Mouse (Mus musculus): ENCODE results near the gene Cd79b. TPM values are rescaled to one million over a fixed set of nuclear protein-coding genes. Genes with fewer than 3 reads are reported as not detected.

Cd79b gene
- total and polyA plus RNA-seq, 3 experiments, result 527 to 741 (median 689) TPM

GRCm38 (mm10) chr11:106306065-106306385 lies 8.5 kb downstream of the Cd79b start:
- H3K27me3 ChIP-seq (replicated peaks), result no peaks in the 10 kb centered on the region
- H3K79me2 ChIP-seq (replicated peaks; ENCODE audit: control insufficient read depth, extremely low read depth, insufficient read depth, poor library complexity, severe bottlenecking), result peaks cover 4% of the 10 kb centered on the region; the same call in 1 of the 2 replicates
- dilution Hi-C loops (cut with MboI; ENCODE audit: extremely low pct_ligation_motif_present, extremely low pct_unique_long_range_greater_than_20kb, low sequenced_read_pairs), result no loop called here
- TF ChIP-seq MAFK (IDR thresholded peaks at IDR 0.05; ENCODE audit: insufficient replicate concordance, low read length), result peak; percentile 97
- peak; percentile 22; the same call in 1 of the 2 replicates for TF ChIP-seq NELFE (IDR thresholded peaks at IDR 0.05; ENCODE audit: low read depth, low read length)
- TF ChIP-seq BHLHE40 (IDR thresholded peaks at IDR 0.05; ENCODE audit: low read depth, low read length), result no peak
- 0 out of 2 replicates have a peak, but pooled peaks have one; percentile 6 for TF ChIP-seq MAZ (IDR thresholded peaks at IDR 0.05; ENCODE audit: low read depth, low read length)
- H3K4me3 ChIP-seq (replicated peaks in 1 of 3; ENCODE audit: low read depth in 2 of 3, low read length in 2 of 3, poor library complexity in 1 of 3), result peak overlapping the region in 1 of 3 experiments; percentile 9
- H3K4me2 ChIP-seq (ENCODE audit: insufficient read depth, low read depth, poor library complexity, severe bottlenecking), result peak overlapping the region; percentile 85
- no peak for DNase-seq (ENCODE audit: extremely low read depth)
- peak overlapping the region; percentile 92 for H3K27ac ChIP-seq (ENCODE audit: insufficient read depth, low read depth)
- peak overlapping the region; percentile 16 for H3K9ac ChIP-seq (ENCODE audit: insufficient read depth, low read depth)
- H3K9me3 ChIP-seq (replicated peaks; ENCODE audit: low read length), result no peaks in the 10 kb centered on the region
- in situ Hi-C loops (cut with MboI; ENCODE audit: low pct_ligation_motif_present, low pct_unique_long_range_greater_than_20kb, low sequenced_read_pairs), result loop anchor here (25.0 kb wide), 1 partner anchor 456 kb away; the partner anchor contains the start of genes Milr1 and Pecam1
- peaks cover 9 to 10% of the 10 kb centered on the region in 2 experiments for H3K36me3 ChIP-seq (replicated peaks in 1 of 2; ENCODE audit: control insufficient read depth in 1 of 2, insufficient read depth in 1 of 2, low read length in 1 of 2)
- H3K4me1 ChIP-seq (ENCODE audit: control insufficient read depth in 1 of 2, insufficient read depth in 2 of 2), result peaks cover 44 to 69% of the 10 kb centered on the region in 2 experiments

DNA sequence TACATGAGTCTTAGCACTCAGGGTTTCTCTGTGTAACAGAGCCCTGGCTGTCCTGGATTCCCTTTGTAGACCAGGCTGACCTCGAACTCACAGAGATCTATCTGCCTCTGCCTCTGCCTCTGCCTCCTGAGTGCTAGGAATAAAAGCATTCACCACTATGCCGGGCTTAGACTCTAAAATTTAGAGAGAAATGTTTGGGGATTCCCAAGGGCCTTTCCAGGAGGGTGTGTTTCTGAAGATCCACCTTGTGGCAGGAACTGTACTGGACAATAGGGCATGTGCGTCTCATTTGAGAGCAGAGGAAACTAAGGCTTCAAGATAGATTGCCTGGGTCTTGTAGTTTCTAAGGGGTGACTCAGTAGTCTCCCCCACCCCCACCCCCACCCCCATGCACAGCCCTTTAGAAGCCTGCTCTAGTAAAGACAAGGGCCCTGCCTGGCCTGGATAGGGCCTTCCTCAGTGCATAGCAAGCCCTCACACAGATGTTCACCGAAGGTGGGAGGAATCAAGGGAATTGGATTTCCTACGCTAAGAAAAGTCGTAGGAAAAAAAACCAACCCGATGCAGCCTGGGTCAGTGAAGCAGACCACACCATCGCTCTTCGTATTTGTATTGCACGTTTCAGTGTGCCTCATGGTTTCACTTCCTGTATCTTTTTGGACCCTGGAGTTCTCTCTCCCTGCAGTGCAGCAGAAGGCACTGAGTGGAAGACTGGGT lies 9.1 kb downstream of the Cd79b start:
- Histone ChIP-seq H3K27me3 (replicated peaks) (no peaks in the 10 kb centered on the region), H3K4me2 (ENCODE audit: insufficient read depth, low read depth, poor library complexity, severe bottlenecking) (peak overlapping the region; percentile 85)
- TF ChIP-seq NRF1 (IDR thresholded peaks at IDR 0.05; ENCODE audit: low read depth, low read length), result 0 out of 2 replicates have a peak, but pooled peaks have one; percentile 31
- TF ChIP-seq TCF12 (IDR thresholded peaks at IDR 0.05; ENCODE audit: low read depth, low read length), result peak; percentile 85
- no peak for TF ChIP-seq GABPA (IDR thresholded peaks at IDR 0.05; ENCODE audit: insufficient replicate concordance, low read depth, low read length)
- no peak; the same call in 1 of the 2 replicates for TF ChIP-seq UBTF (IDR thresholded peaks at IDR 0.05; ENCODE audit: low read depth, low read length)
- TF ChIP-seq POLR2A (IDR thresholded peaks at IDR 0.05; ENCODE audit: low read depth, low read length), result peak; percentile 23; the same call in 1 of the 2 replicates
- TF ChIP-seq CHD1 (IDR thresholded peaks at IDR 0.05; ENCODE audit: low read depth, low read length), result no peak
- no peak; the same call in none of the 2 replicates for TF ChIP-seq JUND (conservative IDR thresholded peaks at IDR 0.05; ENCODE audit: low read depth, low read length)
- peak; percentile 95 for TF ChIP-seq ETS1 (conservative IDR thresholded peaks at IDR 0.05; ENCODE audit: low read depth, low read length)
- peak; percentile 96 for TF ChIP-seq EP300 (IDR thresholded peaks at IDR 0.05; ENCODE audit: low read length)
- peak; percentile 87 for TF ChIP-seq MXI1 (IDR thresholded peaks at IDR 0.05; ENCODE audit: low read depth, low read length)
- peak; percentile 91 for TF ChIP-seq RCOR1 (conservative IDR thresholded peaks at IDR 0.05; ENCODE audit: low read depth, low read length)
- peak; percentile 81 for TF ChIP-seq CHD2 (IDR thresholded peaks at IDR 0.05; ENCODE audit: low read length)
- no peak for TF ChIP-seq PAX5 (IDR thresholded peaks at IDR 0.05; ENCODE audit: low read length)
- TF ChIP-seq ZKSCAN1 (IDR thresholded peaks at IDR 0.05; ENCODE audit: borderline replicate concordance, low read depth, low read length), result no peak
- no peak for TF ChIP-seq POLR2AphosphoS2 (IDR thresholded peaks at IDR 0.05; ENCODE audit: low read depth, low read length)
- TF ChIP-seq CTCF (conservative IDR thresholded peaks at IDR 0.05 in 1 of 2, IDR thresholded peaks at IDR 0.05 in 1 of 2; ENCODE audit: low read depth in 2 of 2, low read length in 2 of 2), result peak in 1 of 2 experiments; percentile 7; a peak in 1 of 4 replicates
- no peak; the same call in 1 of the 2 replicates for TF ChIP-seq TBP (conservative IDR thresholded peaks at IDR 0.05; ENCODE audit: low read depth, low read length)
- TF ChIP-seq MAX (IDR thresholded peaks at IDR 0.05; ENCODE audit: low read length), result peak; percentile 87
- peak; percentile 81 for TF ChIP-seq MEF2A (IDR thresholded peaks at IDR 0.05; ENCODE audit: borderline replicate concordance, low read depth, low read length)
- peak; percentile 5 for TF ChIP-seq SMC3 (IDR thresholded peaks at IDR 0.05; ENCODE audit: low read depth, low read length)
- TF ChIP-seq RAD21 (IDR thresholded peaks at IDR 0.05; ENCODE audit: low read depth, low read length), result no peak; the same call in none of the 2 replicates
- TF ChIP-seq HCFC1 (IDR thresholded peaks at IDR 0.05; ENCODE audit: low read depth, low read length), result no peak; the same call in none of the 2 replicates
- peak; percentile 86 for TF ChIP-seq ZNF384 (IDR thresholded peaks at IDR 0.05; ENCODE audit: low read depth, low read length)
- no peak for TF ChIP-seq ZC3H11A (IDR thresholded peaks at IDR 0.05; ENCODE audit: low read depth, low read length)
- 0 out of 2 replicates have a peak, but pooled peaks have one; percentile 43 for TF ChIP-seq KAT2A (IDR thresholded peaks at IDR 0.05; ENCODE audit: insufficient replicate concordance, low read length)
- no peak for TF ChIP-seq E2F4 (IDR thresholded peaks at IDR 0.05; ENCODE audit: insufficient replicate concordance, low read depth, low read length)
- peak; percentile 78 for TF ChIP-seq ELF1 (IDR thresholded peaks at IDR 0.05; ENCODE audit: low read depth, low read length)

More for the DNA sequence above, 9.1 kb downstream of the Cd79b start:
- Histone ChIP-seq H3K27ac (ENCODE audit: insufficient read depth, low read depth) (peak overlapping the region; percentile 92), H3K9ac (ENCODE audit: insufficient read depth, low read depth) (peak overlapping the region; percentile 18; the same call in 1 of the 2 replicates), H3K4me3 (replicated peaks in 1 of 3; ENCODE audit: low read depth in 2 of 3, low read length in 2 of 3, poor library complexity in 1 of 3) (peak overlapping the region in 2 of 3 experiments; percentile 5 to 40), H3K4me1 (ENCODE audit: control insufficient read depth in 1 of 2, insufficient read depth in 2 of 2) (peaks cover 40 to 64% of the 10 kb centered on the region in 2 experiments), H3K36me3 (replicated peaks in 1 of 2; ENCODE audit: control insufficient read depth in 1 of 2, insufficient read depth in 1 of 2, low read length in 1 of 2) (peaks cover 4% of the 10 kb centered on the region in 2 experiments), H3K9me3 (replicated peaks; ENCODE audit: low read length) (no peaks in the 10 kb centered on the region), H3K79me2 (replicated peaks; ENCODE audit: control insufficient read depth, extremely low read depth, insufficient read depth, poor library complexity, severe bottlenecking) (no peaks in the 10 kb centered on the region; the same call in 1 of the 2 replicates)
- DNase-seq (ENCODE audit: extremely low read depth), result peak; percentile 92
- in situ Hi-C loops (cut with MboI; ENCODE audit: low pct_ligation_motif_present, low pct_unique_long_range_greater_than_20kb, low sequenced_read_pairs), result loop anchor here (25.0 kb wide), 1 partner anchor 457 kb away; the partner anchor contains the start of genes Milr1 and Pecam1
- dilution Hi-C loops (cut with MboI; ENCODE audit: extremely low pct_ligation_motif_present, extremely low pct_unique_long_range_greater_than_20kb, low sequenced_read_pairs), result no loop called here
